Mouse (Mus musculus): ENCODE data around the gene Klf11.
"Not testable (repeated sequence)": the region's sequence is repeated elsewhere in the genome, so short reads cannot be mapped to it uniquely, and the experiment has no call there.

Klf11 gene

DNA sequence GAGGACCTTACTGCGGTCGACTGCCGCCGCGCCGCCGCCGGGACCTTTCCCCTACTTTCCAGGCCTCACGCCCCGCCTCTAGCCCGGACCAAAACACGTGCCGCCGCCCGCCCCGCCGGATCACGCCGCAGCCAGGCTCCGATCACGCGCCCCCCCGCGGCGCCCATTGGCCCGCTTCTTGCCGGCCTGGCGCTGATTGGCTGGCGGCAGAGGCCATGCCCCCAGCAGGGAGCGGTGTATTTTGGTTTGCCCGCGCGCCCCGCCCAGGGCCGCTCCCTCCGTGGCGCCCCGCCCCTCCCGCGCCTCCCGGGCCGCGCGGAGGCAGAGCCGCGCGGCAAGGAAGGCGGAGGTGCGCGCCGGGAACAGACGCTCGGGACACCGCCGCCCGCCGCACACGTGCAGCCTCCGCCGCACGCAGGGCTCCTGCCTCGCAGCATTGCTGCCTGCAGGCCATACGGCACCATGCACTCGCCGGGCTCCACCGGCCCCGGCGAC is at the start of gene Klf11:
Gene Klf11 (plus strand): TSS at position 212 of the 495 bp plus-strand sequence.
- DNase-seq = peak; percentile 99

- DNase-seq = peak; percentile 86
Observed at GRCm38 (mm10) chr12:24603266-24603665, 47.8 kb upstream of the Klf11 start.

DNA sequence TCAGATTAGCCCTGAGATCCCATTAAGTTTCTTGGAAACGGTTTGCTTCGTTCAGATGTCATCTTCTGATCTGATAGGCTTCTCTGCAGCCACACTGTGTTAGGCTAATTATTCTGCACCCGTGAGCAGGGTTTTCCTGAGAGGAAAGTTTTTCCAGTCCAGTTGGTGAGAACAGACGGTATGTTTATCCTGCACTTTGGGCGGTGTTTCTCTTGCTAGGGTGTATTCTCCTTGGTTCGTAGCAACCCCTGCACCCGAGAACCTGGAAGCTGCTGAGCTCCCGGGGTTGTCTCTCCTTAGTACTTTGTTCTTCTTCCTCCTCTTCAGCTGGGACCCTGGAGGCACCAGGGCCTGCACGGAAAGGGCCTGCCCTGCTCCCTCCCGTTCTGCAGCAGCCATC is 44.9 kb upstream of the Klf11 start:
- no peak for DNase-seq

GRCm38 (mm10) chr12:24612591-24612990 is 38.5 kb upstream of the Klf11 start:
- no peak for DNase-seq

GRCm38 (mm10) chr12:24614452-24615075 is 36.5 kb upstream of the Klf11 start:
- no peak for DNase-seq

DNA sequence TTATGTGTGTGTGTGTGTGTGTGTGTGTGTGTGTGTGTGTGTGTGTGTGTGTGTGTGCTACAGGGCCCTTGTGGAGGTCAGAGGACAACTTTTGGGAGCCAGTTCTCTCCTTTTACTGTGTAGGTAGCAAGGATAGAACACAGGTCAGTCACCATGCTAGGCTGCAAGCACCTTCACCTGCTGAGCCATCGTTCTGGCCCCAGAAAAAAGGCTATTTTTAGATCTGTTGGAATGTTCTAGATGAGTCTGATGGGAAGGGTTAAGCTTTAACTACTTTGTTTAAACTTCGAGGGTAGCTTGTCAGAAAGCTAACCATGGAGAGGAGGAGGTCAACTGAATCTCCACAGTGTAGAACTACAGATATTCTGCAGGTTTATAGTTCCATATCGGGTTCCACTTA is 35.9 kb upstream of the Klf11 start:
- DNase-seq = no peak

DNA sequence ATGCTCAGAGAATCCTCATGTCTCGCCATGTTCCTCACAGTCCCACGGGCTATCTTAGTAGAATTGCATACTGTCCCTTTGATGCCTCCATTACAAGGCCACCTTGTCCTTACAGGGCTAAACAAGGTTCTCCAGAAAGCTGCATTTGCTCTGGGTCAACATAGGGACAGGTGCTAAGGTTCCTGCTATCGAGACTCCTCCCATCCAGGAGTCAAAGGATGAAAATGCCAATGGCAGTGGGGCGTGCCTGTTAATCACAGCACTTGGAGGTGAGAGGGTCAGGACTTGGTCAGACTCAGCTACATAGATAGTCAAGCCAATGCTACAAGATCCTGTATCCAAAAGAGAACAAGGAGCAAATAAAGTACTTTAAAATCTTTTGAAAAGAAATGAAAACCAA is 31.6 kb upstream of the Klf11 start:
- no peak for DNase-seq

DNA sequence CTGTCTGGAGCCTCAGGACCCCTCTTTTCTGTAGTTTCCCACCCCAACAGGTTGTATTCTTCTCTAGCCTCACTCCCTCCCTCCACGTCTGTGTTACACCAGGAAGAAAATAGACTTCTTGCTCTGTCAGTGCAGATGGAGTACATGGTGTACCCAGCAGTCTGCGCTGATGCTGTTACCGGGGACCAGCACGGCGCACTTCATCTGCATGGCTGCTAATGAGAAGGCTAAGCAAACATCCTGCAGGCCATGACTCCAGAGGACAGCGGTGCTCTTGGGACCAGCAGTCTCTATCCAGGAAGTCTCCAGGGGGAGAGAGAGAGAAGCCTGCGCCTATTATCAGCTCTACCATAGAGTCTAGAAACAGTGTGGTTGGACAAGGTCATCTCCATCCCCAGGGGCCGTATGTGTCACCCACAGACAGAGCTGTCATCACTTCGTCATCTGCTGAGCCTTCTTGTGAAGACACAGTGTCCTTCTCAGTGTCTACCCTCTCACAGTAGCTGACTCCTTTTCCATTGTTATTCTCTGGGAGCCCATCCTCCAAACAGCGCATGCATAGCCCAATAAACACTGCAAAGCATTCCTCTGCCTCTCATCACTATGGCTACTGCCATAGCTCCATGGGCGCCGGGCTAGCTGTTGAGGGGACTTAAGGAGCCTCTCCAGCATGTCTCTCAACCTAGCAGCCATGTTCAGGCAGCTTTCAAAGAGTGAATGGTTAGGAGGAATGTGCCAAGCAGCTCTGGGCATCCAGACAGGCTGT is 27.4 kb upstream of the Klf11 start:
- DNase-seq = peak; percentile 35

- DNase-seq = no peak
Observed at GRCm38 (mm10) chr12:24626401-24626800, 24.7 kb upstream of the Klf11 start.

GRCm38 (mm10) chr12:24627215-24627614 is 23.9 kb upstream of the Klf11 start:
- DNase-seq = no peak

GRCm38 (mm10) chr12:24630220-24630619 is 20.9 kb upstream of the Klf11 start:
- peak; percentile 31 for DNase-seq

- no peak for DNase-seq
Observed at GRCm38 (mm10) chr12:24632404-24632803, 18.7 kb upstream of the Klf11 start.

- no peak for DNase-seq
Observed at GRCm38 (mm10) chr12:24633753-24634191, 17.3 kb upstream of the Klf11 start.

GRCm38 (mm10) chr12:24634212-24634611 is 16.9 kb upstream of the Klf11 start:
- DNase-seq = no peak

DNA sequence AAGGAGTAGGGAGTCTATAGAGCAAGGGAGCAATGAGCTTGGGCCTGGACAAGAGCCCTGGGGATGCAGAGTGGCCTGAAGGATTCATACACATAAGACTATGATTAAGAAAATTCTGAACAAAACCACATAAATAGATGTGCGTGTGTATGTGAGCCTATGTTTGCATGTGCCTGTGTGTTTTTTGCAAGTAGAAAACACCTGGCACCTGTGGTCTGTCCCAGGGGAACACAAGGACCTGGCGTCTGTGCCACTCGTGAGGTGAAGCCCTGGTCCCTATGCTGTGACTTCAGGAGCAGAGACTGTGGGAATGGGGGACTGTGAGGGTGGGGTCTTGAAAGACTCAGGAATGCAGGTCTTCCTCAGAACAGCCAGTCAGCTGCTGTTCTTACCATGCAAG is 16.4 kb upstream of the Klf11 start:
- no peak for DNase-seq

DNA sequence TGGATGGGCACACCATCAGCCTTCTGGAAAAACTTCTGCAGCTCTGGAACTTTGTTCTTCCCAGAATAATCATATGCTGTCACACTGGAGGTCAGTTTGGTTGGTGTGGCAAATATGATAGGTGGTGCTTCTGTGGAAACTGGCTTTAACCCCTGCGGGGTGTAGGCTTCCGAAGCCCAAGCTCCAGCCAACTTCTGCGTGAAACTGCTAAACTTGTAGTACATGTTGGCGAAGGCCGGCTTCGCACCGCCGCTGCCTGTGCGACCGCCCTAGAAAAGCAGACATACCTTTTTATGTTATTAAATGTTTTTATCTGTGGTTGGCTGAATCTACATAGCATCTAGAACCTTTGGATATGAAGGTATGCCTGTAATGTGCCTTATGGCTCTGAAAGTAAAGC is 12.3 kb upstream of the Klf11 start:
- not testable (repeated sequence) for DNase-seq

GRCm38 (mm10) chr12:24642370-24642802 is 8.7 kb upstream of the Klf11 start:
- DNase-seq = no peak

DNA sequence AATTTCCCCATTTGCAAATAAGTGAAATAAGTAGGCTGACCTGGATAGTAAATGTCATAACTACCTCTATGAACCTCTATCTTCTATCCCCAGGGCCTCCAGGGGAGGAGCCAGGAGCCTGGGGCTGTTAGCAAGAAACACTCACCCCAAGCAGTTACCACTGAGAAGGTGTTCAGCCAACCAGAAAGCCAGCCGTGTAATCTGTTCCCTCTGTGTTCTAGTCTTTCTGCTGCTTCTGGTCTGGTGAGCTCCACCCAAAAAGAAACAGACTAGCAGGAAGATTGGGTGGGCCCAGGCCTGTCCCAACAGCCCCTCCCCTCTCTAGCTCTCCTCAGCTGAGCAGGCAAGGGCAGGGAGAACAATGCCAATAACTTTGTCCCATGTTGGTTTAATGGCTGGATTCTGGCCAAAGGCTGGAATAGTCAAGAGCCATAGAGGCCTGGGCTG is 6.9 kb upstream of the Klf11 start:
- DNase-seq = no peak

GRCm38 (mm10) chr12:24645901-24646300 is 5.2 kb upstream of the Klf11 start:
- no peak for DNase-seq

DNA sequence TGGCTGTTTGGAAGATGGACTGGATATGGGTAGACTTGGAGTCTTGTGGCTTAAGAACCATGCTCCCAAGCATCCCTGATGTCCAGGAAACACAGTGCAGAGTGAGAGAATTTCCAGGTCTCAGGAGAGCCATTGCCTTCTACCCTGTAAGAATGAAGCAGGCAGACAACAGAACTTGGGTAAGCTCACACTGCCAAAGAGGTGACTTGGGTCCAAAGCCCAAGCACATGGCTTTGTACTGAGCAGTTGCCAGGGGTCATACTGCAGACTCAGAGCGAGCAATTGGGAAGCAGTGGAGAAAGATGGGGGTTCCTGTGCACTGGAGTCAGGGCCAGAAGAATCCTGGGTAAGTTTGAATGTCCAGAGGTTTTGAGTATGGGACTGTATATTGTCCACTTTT is 3.0 kb upstream of the Klf11 start:
- DNase-seq = no peak

DNA sequence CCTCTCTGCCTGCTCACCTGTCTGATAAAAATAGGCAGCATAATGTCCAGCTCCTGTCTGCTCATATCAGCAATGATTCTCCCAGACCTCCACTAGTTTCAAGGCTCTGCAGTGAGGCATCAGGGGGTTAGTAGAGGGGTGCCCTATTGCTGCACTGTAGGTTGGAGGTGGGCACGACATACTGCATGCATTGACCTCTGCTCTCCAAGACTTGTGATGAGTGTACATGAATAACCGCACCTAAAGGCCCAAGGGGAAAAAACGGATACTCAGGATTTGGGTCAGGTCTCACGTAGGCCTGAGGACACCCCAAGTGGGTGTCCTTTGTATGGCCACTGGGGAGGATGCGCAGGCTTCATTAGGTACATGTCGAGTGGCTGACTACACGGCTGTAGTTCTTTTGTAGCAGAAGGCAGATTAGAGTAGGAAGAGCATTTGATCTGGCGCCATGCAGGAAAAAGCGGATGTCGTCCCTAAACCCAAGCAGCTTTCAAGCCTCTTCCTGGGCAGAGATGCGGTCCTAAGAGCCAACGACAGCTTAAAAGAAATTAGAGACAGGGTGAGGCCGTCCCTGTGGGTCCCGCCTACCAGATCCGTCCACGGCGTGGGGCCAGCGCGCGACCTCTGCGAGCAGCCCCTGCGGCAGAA is 535 bp upstream of the Klf11 start:
- no peak for DNase-seq

GRCm38 (mm10) chr12:24651642-24652342 is 718 bp downstream of the Klf11 start:
- peak; percentile 96 for DNase-seq

Data from embryo, embryonic 11 days (tissue).